Mouse (Mus musculus) urinary bladder, adult 18-20 months (tissue): ENCODE results near the gene Ints6.

Source experiments
- DNase-seq, 2 experiments: peaks; one replicate each; pipeline ENCODE4 v3.0.0; 2022; ENCODE audit warnings: low spot score in 2 of 2, mixed read lengths in 2 of 2

The Ints6 gene

GRCm38 (mm10) chr14:62761036-62761881 lies at the start of gene Ints6:
Gene Ints6, minus strand, starts transcription at chr14:62761169.
- DNase-seq, result peak; percentile 93 to 98

- no peak for DNase-seq
Measured at GRCm38 (mm10) chr14:62808661-62809523, 47.9 kb upstream of the Ints6 start.

- DNase-seq, result no peak
Measured at GRCm38 (mm10) chr14:62806921-62807320, 46.0 kb upstream of the Ints6 start.

GRCm38 (mm10) chr14:62803204-62803603 lies 42.2 kb upstream of the Ints6 start:
- DNase-seq, result no peak

- DNase-seq, result no peak
Measured at GRCm38 (mm10) chr14:62800791-62801190, 39.8 kb upstream of the Ints6 start.

GRCm38 (mm10) chr14:62798608-62799101 lies 37.7 kb upstream of the Ints6 start:
- DNase-seq, result no peak

GRCm38 (mm10) chr14:62795719-62796118 lies 34.8 kb upstream of the Ints6 start:
- DNase-seq, result no peak

GRCm38 (mm10) chr14:62789282-62789681 lies 28.3 kb upstream of the Ints6 start:
- DNase-seq, result no peak

GRCm38 (mm10) chr14:62782981-62783380 lies 22.0 kb upstream of the Ints6 start:
- no peak for DNase-seq

GRCm38 (mm10) chr14:62780520-62781316 lies 19.7 kb upstream of the Ints6 start:
- DNase-seq, result no peak

GRCm38 (mm10) chr14:62778095-62778494 lies 17.1 kb upstream of the Ints6 start:
- no peak for DNase-seq

GRCm38 (mm10) chr14:62775034-62775433 lies 14.1 kb upstream of the Ints6 start:
- peak in 1 of 2 experiments; percentile 6 for DNase-seq

GRCm38 (mm10) chr14:62774246-62774645 lies 13.3 kb upstream of the Ints6 start:
- DNase-seq, result no peak

GRCm38 (mm10) chr14:62773766-62774165 lies 12.8 kb upstream of the Ints6 start:
- DNase-seq, result no peak

- DNase-seq, result no peak
Measured at GRCm38 (mm10) chr14:62765398-62765797, 4.4 kb upstream of the Ints6 start.

- no peak for DNase-seq
Measured at GRCm38 (mm10) chr14:62764371-62764770, 3.4 kb upstream of the Ints6 start.

- peak; percentile 33 for DNase-seq
Measured at GRCm38 (mm10) chr14:62761943-62762342, 974 bp upstream of the Ints6 start.

GRCm38 (mm10) chr14:62760321-62761035 lies 491 bp downstream of the Ints6 start:
- peak; percentile 37 to 76 for DNase-seq

GRCm38 (mm10) chr14:62759771-62760320 lies 1.1 kb downstream of the Ints6 start:
- peak; percentile 55 to 66 for DNase-seq

GRCm38 (mm10) chr14:62758714-62759113 lies 2.3 kb downstream of the Ints6 start:
- no peak for DNase-seq
